ENCODE assay signal across 32 mouse cellular contexts in genomic region chr19:4850281-4850680, GRCm38 (mm10). TPM values are rescaled to one million over a fixed set of nuclear protein-coding genes. Genes with fewer than 3 reads are reported as not detected.
"Had no signal": no experiment of that assay in that cellular context is flagged by ENCODE, and none has a peak within 500 bp of the region (broad histone marks: within the 10 kb centered on the region; RNA-seq: fewer than 3 reads in every experiment).

No protein-coding gene starts in this region.

- H3K9me3 ChIP-seq: heart, embryonic 10.5 days; heart, embryonic 12.5 days; hindbrain, embryonic 13.5 days; hindbrain, embryonic 15.5 days; kidney, embryonic 15.5 days; limb, embryonic 13.5 days; limb, embryonic 15.5 days; liver, embryonic 12.5 days had no signal

- H3K36me3 ChIP-seq: heart, embryonic 10.5 days; heart, embryonic 12.5 days; hindbrain, embryonic 13.5 days; hindbrain, embryonic 15.5 days; kidney, embryonic 15.5 days; limb, embryonic 13.5 days; limb, embryonic 15.5 days; liver, embryonic 12.5 days had no signal

- ATAC-seq: hindbrain, postnatal 0 days; intestine, embryonic 16.5 days; liver, embryonic 12.5 days had no signal

- H3K4me3 ChIP-seq: gastrocnemius, adult 2 months; heart, embryonic 10.5 days; heart, embryonic 12.5 days; hindbrain, embryonic 13.5 days; hindbrain, embryonic 15.5 days; kidney, embryonic 15.5 days; limb, embryonic 13.5 days; limb, embryonic 15.5 days; liver, embryonic 12.5 days had no signal

- DNase-seq: gastrocnemius, adult 2 months; gastrocnemius, postnatal 10 days; gastrocnemius, postnatal 25 days; heart, adult 18-20 months; heart, postnatal 10 days; heart, postnatal 36 days; kidney, adult 11 months; kidney, adult 2 months; kidney, adult 9 months; kidney, postnatal 14 days; kidney, postnatal 36 days; layer of hippocampus, adult 9-11 months; layer of hippocampus, postnatal 36 days; left cerebral cortex, postnatal 4 days had no signal

- H3K27me3 ChIP-seq: hindbrain, embryonic 15.5 days had no signal

- H3K9ac ChIP-seq: heart, embryonic 12.5 days; hindbrain, embryonic 13.5 days; hindbrain, embryonic 15.5 days; kidney, embryonic 15.5 days; limb, embryonic 13.5 days; limb, embryonic 15.5 days; liver, embryonic 12.5 days; liver, embryonic 14.5 days had no signal

- H3K27ac ChIP-seq: gastrocnemius, adult 2 months; heart, embryonic 10.5 days; hindbrain, embryonic 13.5 days; hindbrain, embryonic 15.5 days; hindbrain, postnatal 0 days; kidney, embryonic 15.5 days; kidney, postnatal 0 days; limb, embryonic 13.5 days; limb, embryonic 15.5 days; liver, embryonic 12.5 days; liver, embryonic 14.5 days had no signal

RNA-seq across cellular contexts. Expression of gene Ccdc87, which starts 11.1 kb away (rescaled TPM):
- total RNA-seq: gastrocnemius, adult 2 months; gastrocnemius, postnatal 10 days; gastrocnemius, postnatal 25 days; granulocyte monocyte progenitor cell, adult 5-6 weeks; heart, postnatal 10 days; heart, postnatal 36 days; hematopoietic stem cell, adult 5-6 weeks; liver, adult 2 months had no signal
- polyA plus RNA-seq: heart, embryonic 10.5 days; heart, embryonic 12.5 days; heart, embryonic 14.5 days; intestine, embryonic 14.5 days; kidney, embryonic 15.5 days; kidney, postnatal 0 days; limb, embryonic 13.5 days; limb, embryonic 15.5 days; liver, adult 2 months; liver, embryonic 12.5 days; liver, embryonic 16.5 days had no signal

RNA-seq across cellular contexts. Expression of gene Actn3, which starts 27.4 kb away (rescaled TPM):
- polyA plus RNA-seq: liver, adult 2 months had no signal
